In the genomic region with DNA sequence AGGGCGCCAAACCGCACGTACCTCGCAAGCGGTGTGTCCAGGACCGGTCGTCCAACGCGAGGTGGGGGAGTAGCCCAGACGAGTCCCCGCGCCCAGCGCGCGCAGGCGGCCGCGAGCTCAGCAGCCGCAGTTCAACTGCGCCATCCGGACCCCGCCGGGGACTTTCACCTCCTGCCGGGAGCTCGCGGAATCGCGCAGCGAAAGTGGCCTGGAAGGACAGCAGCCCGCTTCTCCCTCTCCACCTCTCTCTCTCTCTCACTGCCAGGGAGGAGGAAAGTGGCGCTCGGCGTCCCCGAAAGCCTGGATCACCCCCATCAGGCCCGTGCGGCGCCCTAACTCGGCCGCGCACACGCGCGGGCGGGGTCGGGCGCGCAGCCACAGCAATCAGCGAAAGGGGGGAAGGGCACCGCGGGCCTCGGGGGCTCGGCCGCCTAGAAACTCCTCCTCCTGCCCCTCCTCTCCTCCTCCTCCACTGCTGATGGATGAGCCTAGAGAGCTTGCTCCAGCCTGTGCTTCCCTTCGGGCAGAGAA, we compare ENCODE assay signal across 8 mouse cellular contexts. TPM values are rescaled to one million over a fixed set of nuclear protein-coding genes. Genes with fewer than 3 reads are reported as not detected.
DNase-seq lines count a peak whose midpoint lies in the region; ATAC-seq and TF ChIP-seq lines count a peak whose summit lies in the region.

Gene Tgfbr3, minus strand, starts transcription at position 396 of the 531 bp plus-strand sequence.

- peak; percentile 73 for TF ChIP-seq CTCF in layer of hippocampus, adult 2 months (conservative IDR thresholded peaks at IDR 0.05)
- peak; percentile 59 for TF ChIP-seq CTCF in lung, embryonic 14.5 days (IDR thresholded peaks at IDR 0.05; ENCODE audit: low read depth)
- TF ChIP-seq CTCF in olfactory bulb, adult 2 months (IDR thresholded peaks at IDR 0.05; ENCODE audit: insufficient read depth, low read depth, low read length) = no peak
- peak; percentile 72; the same call in 1 of the 2 replicates for TF ChIP-seq CTCF in thymus, adult 2 months (IDR thresholded peaks at IDR 0.05; ENCODE audit: borderline replicate concordance, control insufficient read depth, extremely low read depth, insufficient read depth, low read length, poor library complexity)

- peaks cover 25% of the 10 kb centered on the region for H3K27me3 ChIP-seq in forebrain, embryonic 16.5 days (replicated peaks; ENCODE audit: control insufficient read depth, insufficient read depth, low read length)
- no peaks in the 10 kb centered on the region for H3K27me3 ChIP-seq in lung, embryonic 14.5 days (ENCODE audit: insufficient read depth, low read length)
- H3K27me3 ChIP-seq in thymus, adult 2 months (ENCODE audit: control insufficient read depth, insufficient read depth, low read length) = no peaks in the 10 kb centered on the region

- peak within 1 kb of the TSS; percentile 53 for H3K9ac ChIP-seq in ES-E14 (ENCODE audit: insufficient read depth, low read depth, low read length, poor library complexity, severe bottlenecking)
- peak within 1 kb of the TSS; percentile 61 for H3K9ac ChIP-seq in forebrain, embryonic 16.5 days (replicated peaks; ENCODE audit: low read depth, low read length)
- peak within 1 kb of the TSS; percentile 82 for H3K9ac ChIP-seq in lung, embryonic 14.5 days

- intact Hi-C loops in heart, postnatal 25 days (cut with DNase I) = loop anchor here (2.0 to 5.0 kb wide), 4 partner anchors 52 to 200 kb away; no protein-coding TSS in a partner anchor

- H3K9me3 ChIP-seq in ES-E14 (ENCODE audit: control insufficient read depth, insufficient read depth, low read depth, low read length) = no peaks in the 10 kb centered on the region
- H3K9me3 ChIP-seq in forebrain, embryonic 16.5 days (ENCODE audit: control insufficient read depth, low read length) = no peaks in the 10 kb centered on the region
- H3K9me3 ChIP-seq in lung, embryonic 14.5 days (ENCODE audit: low read depth, low read length) = no peaks in the 10 kb centered on the region

- peak; percentile 47 for DNase-seq in ES-E14 (ENCODE audit: low read depth, low spot score)
- peak; percentile 82 for DNase-seq in cerebellum, adult 11 months
- DNase-seq in heart, postnatal 25 days (ENCODE audit: low spot score) = peak; percentile 81
- DNase-seq in layer of hippocampus, adult 2 months (ENCODE audit: low spot score in 2 of 2) = peak; percentile 82
- DNase-seq in lung, embryonic 14.5 days = peak; percentile 95
- peak; percentile 79 for DNase-seq in thymus, adult 2 months

- peak within 1 kb of the TSS; percentile 97 for H3K4me2 ChIP-seq in forebrain, embryonic 16.5 days (ENCODE audit: low read length)
- peak within 1 kb of the TSS; percentile 76 for H3K4me2 ChIP-seq in lung, embryonic 14.5 days

- no peak for TF ChIP-seq POLR2A in olfactory bulb, adult 2 months (IDR thresholded peaks at IDR 0.05; ENCODE audit: insufficient read depth, low read depth, low read length)
- TF ChIP-seq POLR2A in thymus, adult 2 months (IDR thresholded peaks at IDR 0.05; ENCODE audit: control insufficient read depth, extremely low read depth, insufficient read depth, low read length, poor library complexity) = no peak

- H3K36me3 ChIP-seq in ES-E14 (ENCODE audit: control insufficient read depth, insufficient read depth, low read length, poor library complexity, severe bottlenecking) = no peaks in the 10 kb centered on the region
- H3K36me3 ChIP-seq in forebrain, embryonic 16.5 days (ENCODE audit: control insufficient read depth, insufficient read depth) = no peaks in the 10 kb centered on the region
- H3K36me3 ChIP-seq in lung, embryonic 14.5 days (ENCODE audit: insufficient read depth) = no peaks in the 10 kb centered on the region
- no peaks in the 10 kb centered on the region for H3K36me3 ChIP-seq in thymus, adult 2 months (ENCODE audit: control insufficient read depth, insufficient read depth, low read length)

- ATAC-seq in forebrain, embryonic 16.5 days = peak; percentile 92
- peak; percentile 95 for ATAC-seq in lung, embryonic 14.5 days (ENCODE audit: insufficient read depth)

- WGBS in forebrain, embryonic 16.5 days = under 1% methylated on average over 52 of the region's 54 CpGs
- WGBS in lung, embryonic 14.5 days = under 1% methylated on average over 51 of the region's 54 CpGs
- 1% methylated on average over 54 of the region's 54 CpGs for WGBS in olfactory bulb, adult 2 months
- under 1% methylated on average over 54 of the region's 54 CpGs for WGBS in thymus, adult 2 months

- H3K4me3 ChIP-seq in ES-E14 (ENCODE audit: insufficient read depth in 1 of 2, low read depth in 1 of 2, low read length in 2 of 2, poor library complexity in 1 of 2, severe bottlenecking in 1 of 2) = peak within 1 kb of the TSS; percentile 69 to 70
- H3K4me3 ChIP-seq in forebrain, embryonic 16.5 days (replicated peaks; ENCODE audit: low read length) = peak within 1 kb of the TSS; percentile 62
- peak within 1 kb of the TSS; percentile 90 for H3K4me3 ChIP-seq in layer of hippocampus, adult 2 months
- H3K4me3 ChIP-seq in lung, embryonic 14.5 days (ENCODE audit: low read depth, low read length) = peak within 1 kb of the TSS; percentile 86
- peak within 1 kb of the TSS; percentile 53 for H3K4me3 ChIP-seq in olfactory bulb, adult 2 months (ENCODE audit: insufficient read depth, low read depth, low read length)
- H3K4me3 ChIP-seq in thymus, adult 2 months (ENCODE audit: control insufficient read depth, insufficient read depth, low read length) = peak within 1 kb of the TSS; percentile 66

- no peak within 1 kb of the TSS for H3K27ac ChIP-seq in ES-E14 (ENCODE audit: insufficient read depth, low read depth, low read length, poor library complexity, severe bottlenecking)
- H3K27ac ChIP-seq in forebrain, embryonic 16.5 days (ENCODE audit: low read length) = no peak within 1 kb of the TSS
- H3K27ac ChIP-seq in layer of hippocampus, adult 2 months = peak within 1 kb of the TSS; percentile 94
- H3K27ac ChIP-seq in lung, embryonic 14.5 days (ENCODE audit: low read depth) = peak within 1 kb of the TSS; percentile 93
- no peak within 1 kb of the TSS for H3K27ac ChIP-seq in olfactory bulb, adult 2 months (ENCODE audit: insufficient read depth, low read depth, low read length)
- H3K27ac ChIP-seq in thymus, adult 2 months (ENCODE audit: control insufficient read depth, insufficient read depth, low read length) = 0 out of 2 replicates have a peak within 1 kb of the TSS, but pooled peaks have one; percentile 5

- in situ Hi-C loops in ES-E14 (cut with MboI; ENCODE audit: low sequenced_read_pairs in 2 of 2, unreplicated experiment in 2 of 2) = loop anchor here in 1 of 2 experiments (25.0 kb wide), 1 partner anchor 827 kb away; the partner anchor contains the start of gene Barhl2

- peaks cover 0 to 2% of the 10 kb centered on the region in 2 experiments; a peak in 1 of 4 replicates for H3K4me1 ChIP-seq in ES-E14 (ENCODE audit: control insufficient read depth in 2 of 2, insufficient read depth in 2 of 2, low read length in 2 of 2, poor library complexity in 1 of 2)
- H3K4me1 ChIP-seq in forebrain, embryonic 16.5 days (replicated peaks; ENCODE audit: control insufficient read depth, insufficient read depth, low read length) = peaks cover 8% of the 10 kb centered on the region
- no peaks in the 10 kb centered on the region for H3K4me1 ChIP-seq in lung, embryonic 14.5 days (ENCODE audit: insufficient read depth)
- peaks cover 7% of the 10 kb centered on the region for H3K4me1 ChIP-seq in olfactory bulb, adult 2 months (ENCODE audit: control insufficient read depth, insufficient read depth, low read length)
- peaks cover 2% of the 10 kb centered on the region for H3K4me1 ChIP-seq in thymus, adult 2 months (replicated peaks; ENCODE audit: control insufficient read depth, insufficient read depth, low read length)

TF ChIP-seq in ES-E14, 5 proteins besides CTCF, POLR2A, EP300 and RAD21:
- TF ChIP-seq HCFC1 (IDR thresholded peaks at IDR 0.05; ENCODE audit: borderline replicate concordance, insufficient read depth, low read length) (no peak), MAFK (IDR thresholded peaks at IDR 0.05; ENCODE audit: insufficient read depth, low read depth, low read length) (no peak), CHD2 (IDR thresholded peaks at IDR 0.05; ENCODE audit: low read depth, low read length) (no peak), ZC3H11A (IDR thresholded peaks at IDR 0.05; ENCODE audit: borderline replicate concordance, low read depth, low read length) (no peak), ZNF384 (IDR thresholded peaks at IDR 0.05; ENCODE audit: low read depth, low read length) (no peak)

RNA-seq across cellular contexts. Expression of gene Tgfbr3, which starts in this region (rescaled TPM):
- total RNA-seq in ES-E14 (2012; rRNA removed) = 1.8 and 3.1 TPM in 2 replicates
- polyA plus RNA-seq in forebrain, embryonic 16.5 days (2015; fragmentation: Nextera tagmentation; extraction: Ambion mirVana) = 2.2 and 4.0 TPM in 2 replicates
- 10 to 100 TPM; 42.9 to 50.8 TPM for total RNA-seq in heart, postnatal 25 days (2021)
- 10 to 100 TPM; 19.8 to 21.4 TPM for total RNA-seq in layer of hippocampus, adult 2 months (2021)
- polyA plus RNA-seq in lung, embryonic 14.5 days (2014; fragmentation: Nextera tagmentation; extraction: Ambion mirVana) = 23.8 and 23.9 TPM in 2 replicates
- not detected in 2 replicates for polyA plus RNA-seq in olfactory bulb, adult 2 months (2012; ENCODE audit: insufficient read depth, insufficient read length, low replicate concordance, missing spikeins)
- 20.7 and 23.9 TPM in 2 replicates for polyA plus RNA-seq in thymus, adult 2 months (2012; rRNA removed)

Comparison
In these comparisons a context has a peak if more than half of its experiments do, and no peak if none do; other contexts are left out.
1. H3K27ac ChIP-seq: peak in layer of hippocampus, adult 2 months (single experiment), lung, embryonic 14.5 days (single experiment) and thymus, adult 2 months (single experiment); none in ES-E14 (single experiment), forebrain, embryonic 16.5 days (single experiment) and olfactory bulb, adult 2 months (single experiment).
2. Peak in every context shown above with its lines, with median percentiles within 50 percentile points of each other: DNase-seq, H3K4me3 ChIP-seq and H3K9ac ChIP-seq.